Mouse (Mus musculus) testis, adult 2 months (tissue): ENCODE measurements around the gene 2210016L21Rik.

Experiments
- CTCF ChIP-seq: fragments of 200-500 bp; IDR thresholded peaks from 2 replicates; pipeline ENCODE4 v1.5.1; 2012; ENCODE audit warnings: low read depth, mild to moderate bottlenecking, inconsistent platforms, low read length, moderate library complexity; ENCODE audit not compliant: control insufficient read depth, insufficient read depth, insufficient replicate concordance
- POLR2A ChIP-seq: fragments of 200-500 bp; IDR thresholded peaks from 2 replicates; pipeline ENCODE4 v1.6.1; 2012; ENCODE audit warnings: low read depth, mild to moderate bottlenecking, inconsistent platforms, low read length, moderate library complexity; ENCODE audit not compliant: control insufficient read depth

DNA sequence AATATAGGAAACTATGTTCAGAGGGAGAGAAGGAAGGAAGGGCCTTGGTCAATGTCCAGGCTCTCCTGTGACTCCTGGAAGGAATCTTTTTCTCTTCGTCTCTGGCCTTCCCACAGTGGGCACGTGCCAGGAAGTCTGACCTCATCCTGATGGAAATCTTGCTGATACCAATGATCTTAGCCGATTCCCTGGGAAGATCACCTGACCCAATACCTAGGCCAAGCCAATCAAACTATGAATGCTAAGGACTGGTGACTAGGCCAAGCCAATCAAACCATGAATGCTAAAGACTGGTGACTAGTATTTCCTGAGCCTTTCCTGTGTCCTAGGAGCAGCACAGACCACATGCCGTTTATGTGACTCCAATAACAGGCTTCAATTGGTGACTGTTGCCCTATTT, 28.3 kb upstream of the 2210016L21Rik start:
- TF ChIP-seq CTCF (no peak), POLR2A (no peak)
